Mouse (Mus musculus) c-Kit-negative CD71-positive TER-119-positive erythroid progenitor cells, embryonic 14.5 days (primary cell): ENCODE data around the gene Ap1s1.

Experiments used
- DNase-seq: peaks from one replicate; pipeline ENCODE4 v3.0.0-alpha.2; 2013; ENCODE audit warnings: low read depth, low spot score

Ap1s1 gene

GRCm38 (mm10) chr5:137025132-137025531 is 20.8 kb downstream of the Ap1s1 start:
- DNase-seq: peak; percentile 57

DNA sequence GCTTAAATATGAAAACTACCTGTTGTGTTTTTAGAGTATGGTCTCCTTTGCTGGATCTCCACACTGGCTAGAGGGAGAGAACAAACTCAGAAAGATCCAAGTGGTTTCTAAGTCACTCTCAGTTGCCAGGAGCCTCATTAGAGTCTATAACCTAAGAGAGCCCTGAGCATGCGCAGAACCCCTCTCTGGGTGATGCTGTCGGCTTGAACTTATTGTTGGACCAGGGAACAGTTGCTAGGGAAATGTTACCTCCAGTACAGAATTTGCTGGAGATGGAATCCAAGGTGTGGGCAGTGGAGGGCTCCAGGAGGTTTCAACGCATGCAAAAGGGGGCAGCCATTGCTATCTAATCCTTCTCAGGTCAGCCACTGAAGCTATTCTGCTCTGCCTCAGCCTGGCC is 21.6 kb downstream of the Ap1s1 start:
- DNase-seq: no peak

DNA sequence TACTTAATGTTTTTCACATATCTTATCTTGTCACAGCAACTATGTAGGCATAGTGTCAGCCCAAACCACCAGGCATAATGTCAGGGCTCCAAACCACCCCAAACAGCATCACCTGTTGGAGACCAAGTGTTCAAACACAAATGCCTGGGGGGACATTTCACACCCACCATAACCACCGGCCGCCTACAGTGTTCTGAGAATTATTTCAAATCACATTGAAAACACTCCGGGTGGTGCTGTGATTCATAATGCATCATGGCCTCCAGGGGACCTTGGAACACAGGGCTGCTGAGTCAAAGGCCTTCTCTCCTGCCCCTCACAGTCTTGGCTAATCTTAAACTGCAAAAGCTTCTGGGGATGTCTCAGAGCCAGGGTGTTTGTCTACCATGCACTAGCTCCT is 30.0 kb downstream of the Ap1s1 start:
- no peak for DNase-seq

DNA sequence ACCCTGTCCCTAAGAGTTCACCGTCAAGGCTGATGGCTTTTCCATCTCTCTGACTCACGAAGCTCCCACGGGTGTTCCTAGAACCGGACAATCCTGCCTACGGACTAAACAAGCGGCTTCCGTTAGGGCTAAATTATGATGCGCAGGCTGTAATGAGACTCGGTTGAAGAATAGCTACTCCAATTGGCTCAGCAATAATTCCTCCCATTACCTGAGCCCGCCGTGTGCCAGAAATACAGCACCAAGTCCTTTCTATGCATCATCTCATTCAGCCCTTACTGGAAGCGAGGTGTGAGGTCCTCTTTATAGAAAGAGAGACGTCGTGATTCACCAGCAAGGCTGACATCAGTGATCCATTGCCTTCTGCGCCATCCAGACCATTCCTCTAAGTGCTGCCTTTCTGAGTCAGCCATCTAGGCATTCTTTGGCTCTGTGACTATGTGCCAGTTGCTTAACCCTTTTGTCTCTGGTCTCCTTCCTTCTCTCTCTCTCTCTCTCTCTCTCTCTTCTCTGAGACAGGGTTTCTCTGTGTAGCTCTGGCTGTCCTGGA is 33.5 kb downstream of the Ap1s1 start:
- no peak for DNase-seq

DNA sequence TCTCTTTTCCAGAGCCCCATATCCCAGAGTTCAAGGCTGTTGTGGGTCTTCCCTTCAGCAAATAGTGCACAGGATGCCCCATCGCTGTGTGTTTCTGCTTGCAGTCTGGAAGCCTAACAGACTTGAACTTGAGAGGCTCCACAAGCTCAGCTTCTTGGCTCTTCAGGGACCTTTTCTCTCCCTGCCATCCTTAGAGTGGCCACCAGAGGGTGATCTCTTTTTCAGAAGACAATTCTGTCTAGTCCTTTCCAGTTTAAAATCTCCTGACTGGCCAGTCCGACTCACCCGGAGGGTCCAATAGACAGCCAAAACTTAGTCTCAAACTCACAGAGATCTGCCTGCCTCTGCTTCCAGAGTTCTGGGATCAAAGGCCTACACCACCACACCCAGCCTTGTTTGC is 35.9 kb downstream of the Ap1s1 start:
- no peak for DNase-seq

DNA sequence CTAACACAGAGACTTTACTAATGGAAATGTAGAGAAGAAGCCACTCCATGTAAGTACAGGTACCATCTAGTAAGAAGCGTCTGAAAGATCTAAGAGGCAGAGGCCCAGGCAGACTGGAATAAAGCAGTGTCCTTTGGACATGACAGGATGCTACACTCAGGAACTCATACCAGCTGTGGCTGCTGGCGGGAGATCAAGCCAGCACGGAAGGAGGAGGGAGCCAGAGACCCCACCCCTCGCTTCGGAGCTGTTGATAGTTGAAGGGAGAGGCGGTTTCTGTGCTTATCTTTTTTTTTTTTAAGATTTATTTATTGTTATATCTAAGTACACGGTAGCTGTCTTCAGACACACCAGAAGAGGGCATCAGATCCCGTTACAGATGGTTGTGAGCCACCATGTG is 38.7 kb downstream of the Ap1s1 start:
- no peak for DNase-seq

GRCm38 (mm10) chr5:137000612-137001011 is 45.3 kb downstream of the Ap1s1 start:
- DNase-seq: no peak

DNA sequence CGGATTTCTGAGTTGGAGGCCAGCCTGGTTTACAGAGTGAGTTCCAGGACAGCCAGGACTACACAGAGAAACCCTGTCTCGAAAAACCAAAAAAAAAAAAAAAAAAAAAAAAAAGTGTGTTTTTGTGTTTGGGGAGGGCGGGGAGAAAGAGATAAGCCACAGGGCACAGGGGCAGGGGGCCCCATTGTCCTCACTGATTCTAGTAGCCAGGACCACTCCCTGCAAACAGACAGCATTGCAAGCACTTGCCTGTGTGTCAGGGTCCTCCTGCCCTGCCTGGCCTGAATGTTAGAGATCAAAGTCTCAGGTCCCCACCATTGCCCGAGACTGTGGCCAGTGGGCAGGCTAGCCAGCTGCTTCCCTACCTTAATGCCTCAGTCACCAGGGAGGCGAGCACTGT is 46.5 kb downstream of the Ap1s1 start:
- DNase-seq: no peak

- DNase-seq: no peak
These were observed 56.1 kb downstream of the Ap1s1 start for GRCm38 (mm10) chr5:136989801-136990200.

DNA sequence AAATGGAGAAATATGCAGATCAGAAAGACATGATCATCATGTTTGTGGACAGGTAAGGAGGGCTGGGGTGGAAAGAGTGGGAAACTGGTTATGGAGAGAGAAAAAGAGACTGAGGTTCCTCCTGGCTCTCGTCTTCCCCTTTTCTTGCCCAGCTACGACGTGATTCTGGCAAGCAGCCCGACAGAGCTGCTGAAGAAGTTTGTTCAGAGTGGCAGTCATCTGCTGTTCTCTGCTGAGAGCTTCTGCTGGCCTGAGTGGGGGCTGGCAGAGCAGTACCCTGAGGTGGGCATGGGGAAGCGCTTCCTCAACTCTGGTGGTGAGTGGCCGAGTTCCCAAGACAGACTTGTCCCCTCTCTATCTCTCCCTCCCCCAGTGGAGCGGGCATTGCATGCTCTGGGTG is 57.5 kb downstream of the Ap1s1 start:
- DNase-seq: no peak

DNA sequence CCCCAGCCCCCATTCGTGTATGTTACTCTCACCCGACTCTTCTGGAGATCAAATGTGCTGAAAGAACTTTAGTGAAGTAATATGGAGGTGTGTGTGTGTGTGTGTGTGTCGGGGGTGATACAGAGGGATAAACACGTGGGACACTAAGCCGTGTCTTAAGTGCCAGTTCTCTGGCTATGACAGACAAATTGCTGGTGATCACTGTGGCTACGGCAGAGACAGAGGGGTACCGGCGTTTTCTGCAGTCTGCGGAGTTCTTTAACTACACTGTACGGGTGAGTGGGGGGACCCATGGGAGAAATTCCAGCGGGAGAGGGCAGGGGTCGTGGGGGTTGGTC is 58.0 kb downstream of the Ap1s1 start, which contains the start of gene Znhit1:
Gene Znhit1 (minus strand): TSS at position 88 of the 338 bp plus-strand sequence.
- no peak for DNase-seq

DNA sequence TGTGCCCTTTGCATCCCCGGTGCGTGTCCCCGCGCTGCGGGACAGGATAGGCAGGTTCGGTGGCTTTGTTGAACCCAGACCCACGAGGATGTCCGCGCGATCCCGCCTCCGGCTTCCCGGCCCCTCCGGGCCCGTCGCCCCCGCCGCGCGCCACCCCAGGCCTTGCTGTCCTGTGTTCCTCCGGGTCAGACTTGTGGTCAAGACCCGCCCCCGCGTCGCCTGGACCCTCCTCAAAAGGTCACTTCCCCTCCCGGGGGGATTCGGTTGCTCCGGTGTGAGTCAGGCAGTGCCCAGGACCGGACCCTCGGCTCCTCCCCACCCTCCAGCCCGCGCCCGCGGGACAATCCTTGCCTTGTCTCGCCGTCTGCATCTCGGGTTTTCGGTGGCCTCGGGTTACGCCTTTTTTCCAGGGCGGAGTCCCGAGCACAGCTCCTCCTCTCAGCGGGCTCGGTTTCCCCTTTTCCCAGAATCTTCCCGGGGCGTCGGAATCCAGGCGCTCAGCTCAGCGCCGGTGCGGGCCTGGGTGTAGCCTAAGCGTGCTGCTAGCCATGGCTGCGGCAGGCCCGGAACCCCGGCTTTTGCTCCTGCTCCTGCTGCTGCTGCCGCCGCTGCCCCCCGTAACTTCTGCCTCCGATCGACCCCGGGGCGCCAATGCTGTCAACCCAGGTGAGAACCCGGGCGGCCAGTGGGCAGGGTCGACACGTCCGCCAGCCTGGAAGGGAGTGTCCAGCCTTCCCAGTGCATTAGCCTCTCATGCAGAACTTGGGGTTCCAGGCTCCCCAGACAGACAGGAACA is 58.6 kb downstream of the Ap1s1 start:
- peak; percentile 73 for DNase-seq

GRCm38 (mm10) chr5:136986695-136987137 is 59.2 kb downstream of the Ap1s1 start, which contains the start of gene Plod3:
Gene Plod3 (plus strand): TSS chr5:136987019.
- peak; percentile 99 for DNase-seq
